Mouse (Mus musculus): ENCODE results near the gene Vmn2r89.
"Not testable (repeated sequence)": the region's sequence is repeated elsewhere in the genome, so short reads cannot be mapped to it uniquely, and the experiment has no call there.

Gene Vmn2r89

GRCm38 (mm10) chr14:51451557-51451956 lies at the start of gene Vmn2r89:
Gene Vmn2r89 (plus strand): TSS chr14:51451857.
- not testable (repeated sequence) for TF ChIP-seq GATA4 (IDR thresholded peaks at IDR 0.05; ENCODE audit: insufficient replicate concordance, low read length)

DNA sequence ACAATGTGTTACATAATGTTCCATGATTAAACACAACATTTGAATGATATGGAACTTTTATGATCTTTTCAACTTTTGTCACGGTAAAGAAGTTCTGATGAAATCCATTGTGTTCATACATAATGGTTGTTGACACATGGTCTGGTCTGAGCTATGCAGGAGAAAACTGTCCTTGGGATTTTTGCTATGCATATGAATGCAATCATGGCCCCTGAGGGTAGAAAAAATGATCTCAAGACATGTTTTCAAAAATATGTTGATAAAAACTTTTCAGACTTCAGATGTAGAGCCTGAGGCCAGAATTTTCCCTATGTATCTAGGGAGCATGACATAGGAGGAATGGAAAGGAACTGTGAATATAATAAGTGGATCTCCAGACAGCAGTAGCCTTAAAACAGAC lies 41.1 kb upstream of the Vmn2r89 start, which contains the start of gene Vmn2r88:
Gene Vmn2r88 (plus strand): TSS at position 301 of the 400 bp plus-strand sequence.
- TF ChIP-seq GATA4 (IDR thresholded peaks at IDR 0.05; ENCODE audit: insufficient replicate concordance, low read length), result no peak

- no peak for TF ChIP-seq GATA4 (IDR thresholded peaks at IDR 0.05; ENCODE audit: insufficient replicate concordance, low read length)
Measured at GRCm38 (mm10) chr14:51423885-51424284, 27.8 kb upstream of the Vmn2r89 start.

GRCm38 (mm10) chr14:51434546-51434945 lies 17.1 kb upstream of the Vmn2r89 start:
- no peak for TF ChIP-seq GATA4 (IDR thresholded peaks at IDR 0.05; ENCODE audit: insufficient replicate concordance, low read length)

DNA sequence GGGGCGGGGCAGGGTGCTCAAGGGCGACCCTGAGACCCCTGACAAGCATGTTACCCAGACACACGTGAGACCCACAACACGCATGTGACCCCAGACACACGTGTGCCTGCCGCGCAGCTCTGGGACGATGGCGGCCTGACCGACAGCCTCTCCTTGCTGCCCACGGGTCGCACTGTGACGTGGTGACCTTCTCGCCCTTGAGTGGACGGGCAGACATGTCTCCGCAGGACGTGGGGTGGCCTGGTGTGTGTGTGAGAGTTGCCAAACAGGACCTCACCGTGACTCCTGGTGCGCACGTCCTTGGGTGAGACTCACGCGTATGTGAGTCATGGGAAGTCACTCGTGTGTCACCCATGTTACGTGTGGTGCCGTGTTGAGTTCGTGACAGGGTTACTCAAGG lies 16.6 kb upstream of the Vmn2r89 start:
- no peak for TF ChIP-seq GATA4 (IDR thresholded peaks at IDR 0.05; ENCODE audit: insufficient replicate concordance, low read length)

DNA sequence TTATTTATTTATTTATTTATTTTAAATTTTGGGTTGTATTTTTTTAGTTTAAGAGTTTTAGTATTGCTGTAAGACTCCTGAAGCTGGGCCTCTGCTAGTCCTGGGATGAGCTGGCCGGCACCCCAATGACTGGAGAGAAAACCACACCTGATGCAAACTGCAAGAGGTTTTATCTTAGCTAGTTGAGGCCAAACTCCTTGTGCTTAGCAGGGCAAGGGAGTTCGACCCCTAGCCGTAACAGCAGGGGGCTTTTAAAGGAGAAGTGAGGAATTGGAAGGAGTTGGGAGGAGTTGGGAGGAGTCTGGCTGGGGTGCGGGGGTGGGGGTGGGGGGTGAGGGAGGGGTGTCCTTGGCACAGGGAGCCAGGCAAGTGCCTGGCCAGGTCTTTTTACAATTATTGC lies 12.7 kb upstream of the Vmn2r89 start:
- TF ChIP-seq GATA4 (IDR thresholded peaks at IDR 0.05; ENCODE audit: insufficient replicate concordance, low read length), result no peak

GRCm38 (mm10) chr14:51482051-51482715 lies 30.5 kb downstream of the Vmn2r89 start:
- no peak for TF ChIP-seq GATA4 (IDR thresholded peaks at IDR 0.05; ENCODE audit: insufficient replicate concordance, low read length)

- no peak for TF ChIP-seq GATA4 (IDR thresholded peaks at IDR 0.05; ENCODE audit: insufficient replicate concordance, low read length)
Measured at GRCm38 (mm10) chr14:51483671-51484070, 32.0 kb downstream of the Vmn2r89 start.

- TF ChIP-seq GATA4 (IDR thresholded peaks at IDR 0.05; ENCODE audit: insufficient replicate concordance, low read length), result no peak
Measured at GRCm38 (mm10) chr14:51486111-51486510, 34.5 kb downstream of the Vmn2r89 start.

GRCm38 (mm10) chr14:51495781-51496180 lies 44.1 kb downstream of the Vmn2r89 start:
- no peak for TF ChIP-seq GATA4 (IDR thresholded peaks at IDR 0.05; ENCODE audit: insufficient replicate concordance, low read length)

- TF ChIP-seq GATA4 (IDR thresholded peaks at IDR 0.05; ENCODE audit: insufficient replicate concordance, low read length), result no peak
Measured at GRCm38 (mm10) chr14:51496955-51497354, 45.3 kb downstream of the Vmn2r89 start.

- no peak for TF ChIP-seq GATA4 (IDR thresholded peaks at IDR 0.05; ENCODE audit: insufficient replicate concordance, low read length)
Measured at GRCm38 (mm10) chr14:51497958-51498357, 46.3 kb downstream of the Vmn2r89 start.

DNA sequence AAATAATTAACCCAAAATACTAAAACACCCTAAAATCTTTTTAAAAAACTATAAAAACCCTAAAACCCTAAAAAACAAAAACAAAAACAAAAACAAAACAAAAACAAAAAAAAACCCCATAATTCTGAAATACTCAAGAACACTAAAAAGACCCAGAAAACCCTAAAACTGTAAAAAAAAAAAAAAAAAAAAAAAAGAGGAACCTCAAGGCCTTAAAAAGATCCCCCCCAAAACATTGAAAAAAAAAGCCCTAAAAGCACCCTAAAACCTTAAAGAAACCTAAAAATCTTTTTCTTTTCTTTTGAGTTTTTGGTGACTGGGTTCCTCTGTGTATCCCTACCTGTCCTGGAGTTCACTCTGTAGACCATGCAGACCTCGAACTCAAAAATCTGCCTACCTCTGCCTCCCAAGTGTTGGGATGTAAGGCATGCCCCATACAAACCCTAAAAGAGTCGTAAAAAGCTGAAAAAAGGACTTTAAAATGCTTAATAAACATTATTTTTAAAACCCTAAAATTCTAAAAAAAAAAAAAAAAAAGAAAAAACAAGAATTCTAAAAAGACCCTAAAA lies 48.1 kb downstream of the Vmn2r89 start:
- no peak for TF ChIP-seq GATA4 (IDR thresholded peaks at IDR 0.05; ENCODE audit: insufficient replicate concordance, low read length)

GRCm38 (mm10) chr14:51500461-51500860 lies 48.8 kb downstream of the Vmn2r89 start:
- no peak for TF ChIP-seq GATA4 (IDR thresholded peaks at IDR 0.05; ENCODE audit: insufficient replicate concordance, low read length)

DNA sequence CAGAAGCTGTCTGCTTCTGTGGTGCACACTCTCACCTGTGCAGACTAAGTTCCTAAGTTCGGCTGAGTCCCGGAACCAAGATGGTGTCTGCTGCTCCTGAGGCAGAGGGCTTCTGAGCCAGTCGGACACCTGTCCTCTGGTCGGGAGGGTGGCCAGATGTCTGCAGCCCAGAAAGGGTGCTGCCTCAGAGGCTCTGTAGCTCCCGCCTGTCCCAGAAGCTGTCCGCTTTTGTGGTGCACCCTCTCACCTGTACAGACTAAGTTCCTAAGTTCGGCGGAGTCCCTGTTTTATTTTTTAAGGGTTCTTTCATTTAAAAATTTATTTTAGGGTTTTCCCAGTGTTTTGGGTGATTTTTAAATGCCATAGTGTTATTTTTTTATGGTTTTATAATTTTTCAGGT lies 55.8 kb downstream of the Vmn2r89 start:
- no peak for TF ChIP-seq GATA4 (IDR thresholded peaks at IDR 0.05; ENCODE audit: insufficient replicate concordance, low read length)
